Mouse (Mus musculus): ENCODE measurements around the gene Casp14.
"Not testable (repeated sequence)": the region's sequence is repeated elsewhere in the genome, so short reads cannot be mapped to it uniquely, and the experiment has no call there.

The Casp14 gene

DNA sequence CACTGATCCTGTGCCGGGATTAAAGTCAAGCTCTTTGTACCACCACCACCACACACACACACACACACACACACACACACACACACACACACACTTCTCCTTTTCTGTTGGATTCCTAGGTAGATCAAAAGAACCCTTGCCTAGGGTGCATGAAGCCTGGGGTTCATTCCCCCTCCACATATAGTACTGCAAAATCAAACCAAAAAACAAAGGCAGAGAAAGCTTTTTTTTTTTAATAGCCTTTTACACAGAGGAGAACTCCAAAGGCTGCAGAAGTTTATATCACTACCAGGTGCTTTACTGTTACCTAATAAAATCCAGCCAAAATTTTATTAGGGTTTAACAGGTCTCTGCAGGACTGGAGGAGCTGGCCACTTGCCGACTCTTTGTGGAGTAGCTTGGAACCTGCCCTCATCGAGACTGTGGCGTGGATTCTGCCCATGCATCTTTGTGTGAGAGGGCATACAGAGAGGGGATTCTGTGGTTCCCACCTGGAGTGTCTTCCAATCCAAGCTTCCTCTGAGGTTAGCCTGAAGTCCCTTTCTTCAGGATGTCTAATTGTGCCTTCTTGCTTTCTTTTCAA, 31.0 kb downstream of the Casp14 start:
- in situ Hi-C loops (cut with MboI, MseI): no loop called here

- in situ Hi-C loops (cut with MboI, MseI): not testable (repeated sequence)
These were observed 48.0 kb downstream of the Casp14 start for GRCm38 (mm10) chr10:78670121-78670520.

DNA sequence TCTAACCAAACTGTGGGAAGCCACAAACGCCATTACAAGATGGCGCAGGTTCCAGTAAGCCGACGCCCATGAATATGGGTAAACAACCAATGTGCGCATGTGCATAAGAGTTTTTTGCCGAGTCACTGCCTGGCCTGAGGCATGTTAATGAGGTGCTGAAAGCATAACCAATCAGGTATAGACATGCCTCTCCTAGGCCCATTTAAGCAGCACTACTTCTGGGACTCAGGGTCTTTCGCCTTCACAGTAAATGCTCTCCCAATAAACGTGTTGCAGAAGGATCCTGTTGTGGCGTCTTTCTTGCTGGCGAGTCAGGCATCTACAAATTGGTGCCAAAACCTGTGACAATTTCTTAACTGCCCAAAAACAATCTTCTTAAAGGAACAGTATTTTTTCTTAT, 51.4 kb downstream of the Casp14 start:
- in situ Hi-C loops (cut with MboI, MseI): not testable (repeated sequence)

DNA sequence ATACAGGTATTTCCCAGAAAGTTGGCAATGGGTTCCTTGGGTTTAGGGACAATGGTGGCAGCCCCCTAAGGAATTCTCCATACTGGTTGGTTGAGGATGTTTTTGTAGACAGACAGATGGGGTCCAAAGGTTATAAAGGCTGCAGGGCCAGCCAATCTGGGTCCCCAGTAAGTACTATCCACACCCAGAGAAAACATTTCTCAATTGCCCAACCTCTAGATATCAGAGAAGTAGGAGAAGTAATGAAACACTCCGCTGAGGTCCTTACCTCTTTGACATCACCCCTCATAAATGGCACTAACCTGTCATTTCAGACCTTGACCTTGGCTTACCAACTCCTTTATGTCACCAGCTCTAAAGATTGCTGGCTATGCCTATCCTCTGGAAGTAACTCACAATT, 53.5 kb downstream of the Casp14 start:
- in situ Hi-C loops (cut with MboI, MseI): no loop called here

All from T-helper 17 cell (primary cell).